Mouse (Mus musculus) megakaryocyte-erythroid progenitor cell, adult 5-6 weeks (primary cell): Measurements from ENCODE around the gene Cd99l2. TPM values are rescaled to one million over a fixed set of nuclear protein-coding genes. Genes with fewer than 3 reads are reported as not detected.

ENCODE experiments used
- ATAC-seq: replicated peaks from 2 replicates; pipeline ENCODE4 v1.8.0; 2016; ENCODE audit warnings: mild to moderate bottlenecking, inconsistent platforms; ENCODE audit not compliant: severe bottlenecking, poor library complexity, low FRiP score, low TSS enrichment
- total RNA-seq, 2 experiments: library from RNA; stranded (forward) in 1 of 2; stranded (reverse) in 1 of 2; fragments of 200-1000, 215-1000 nt in 1 of 2; fragments of >200 nt in 1 of 2; fragmentation: Nextera tagmentation in 1 of 2; gene quantifications; 2 replicates each; pipeline ENCODE4 v1.2.3; 2014 to 2017

Cd99l2 gene
- total RNA-seq, 2 experiments from 2014 or later: 13.3 to 18.9 TPM

DNA sequence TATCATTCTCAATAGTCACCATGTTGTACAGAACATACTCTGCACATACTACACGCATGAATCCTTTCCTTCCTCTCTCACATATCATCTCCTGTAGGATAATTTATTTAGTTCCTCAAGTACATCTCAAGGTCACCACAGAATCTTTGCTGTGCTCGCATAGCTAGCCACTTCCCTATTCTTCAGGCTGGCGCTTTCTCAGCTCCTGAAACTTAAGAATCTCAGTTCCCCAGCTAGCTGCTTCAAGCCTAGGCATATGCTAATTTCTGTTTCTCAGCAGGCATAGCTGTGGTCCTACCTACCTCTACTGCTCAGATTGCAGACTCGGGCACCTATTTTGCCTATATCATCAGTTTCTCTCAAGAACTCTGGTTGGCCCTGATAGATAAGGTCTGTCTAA, 96.3 kb downstream of the Cd99l2 start:
- ATAC-seq: no peak

DNA sequence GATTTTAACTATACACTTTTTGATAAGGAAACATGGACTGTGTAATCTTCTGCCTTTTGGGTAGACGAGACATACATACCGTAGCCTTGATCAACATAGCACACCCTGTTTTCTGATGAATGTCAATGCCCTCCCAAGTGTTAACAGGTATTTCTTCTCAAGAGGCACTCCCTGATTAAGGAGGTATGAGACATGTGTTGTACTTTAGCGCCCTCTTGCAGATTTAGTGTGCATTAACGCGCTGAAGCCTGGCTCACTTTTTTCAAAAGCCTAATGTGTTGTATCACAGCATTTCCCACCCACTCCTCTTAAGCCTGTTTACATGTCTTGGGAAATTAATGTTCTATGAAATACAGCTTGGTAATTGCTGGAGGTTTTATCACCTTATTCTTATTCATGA, 111.1 kb downstream of the Cd99l2 start:
- ATAC-seq: peak; percentile 71

GRCm38 (mm10) chrX:71378435-71378834, 114.2 kb downstream of the Cd99l2 start:
- no peak for ATAC-seq

DNA sequence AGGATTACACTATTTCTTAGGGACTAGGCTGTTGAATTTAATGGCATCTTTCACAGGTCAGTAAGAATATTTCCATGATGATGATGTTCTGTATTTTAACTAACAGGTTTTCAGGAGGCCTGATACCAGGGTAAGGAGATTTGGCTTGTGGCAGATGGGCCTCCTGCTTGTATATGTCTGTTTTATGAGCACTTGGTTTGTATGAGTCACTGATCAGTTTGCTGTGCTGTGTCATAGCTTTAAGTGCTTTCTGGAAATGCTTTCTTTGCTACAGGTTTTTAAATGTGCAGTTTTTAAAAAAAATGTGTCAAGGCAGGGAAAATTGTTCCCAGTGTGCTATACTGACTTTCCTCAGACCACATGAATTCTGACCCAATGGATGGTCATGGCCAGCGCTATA, 115.9 kb downstream of the Cd99l2 start:
- ATAC-seq: no peak

Other genes with a start within 250 kb of the Cd99l2 start
- 18.2 and 20.3 TPM in 2 replicates for gene Mtmr1, start 128.1 kb downstream of the Cd99l2 start, total RNA-seq (2014; fragmentation: Nextera tagmentation)
- gene Mtmr1, start 128.1 kb downstream of the Cd99l2 start, total RNA-seq (2017): 23.1 and 24.2 TPM in 2 replicates
- gene Hmgb3, start 63.1 kb upstream of the Cd99l2 start, total RNA-seq (2014; fragmentation: Nextera tagmentation): 299 and 321 TPM in 2 replicates
- 584 TPM in 2 replicates for gene Hmgb3, start 63.1 kb upstream of the Cd99l2 start, total RNA-seq (2017)
- not detected in 2 replicates for gene Gpr50, start 170.8 kb upstream of the Cd99l2 start, total RNA-seq (2014; fragmentation: Nextera tagmentation)
- gene Gpr50, start 170.8 kb upstream of the Cd99l2 start, total RNA-seq (2017): not detected in 2 replicates